Mouse (Mus musculus) lung, embryonic 14.5 days (tissue): Measurements from ENCODE around the gene Arhgef12. TPM values are rescaled to one million over a fixed set of nuclear protein-coding genes. Genes with fewer than 3 reads are reported as not detected.
A peak's percentile ranks its signal among the peaks of the same experiment; 100 is the strongest.

ENCODE experiments used
- ATAC-seq: fragments of 200-750 bp; cut with Nextera tagmentation; 2 replicates; pipeline ENCODE4 v1.8.0; 2017; ENCODE audit warnings: mild to moderate bottlenecking, moderate TSS enrichment, moderate library complexity; ENCODE audit not compliant: insufficient read depth
- DNase-seq: peaks from one replicate; pipeline ENCODE4 v3.0.0-alpha.2; 2015
- H3K27ac ChIP-seq: fragments of 300-500 bp; sonication (generic); 2 replicates; pipeline ENCODE4 v1.5.1; 2014; ENCODE audit warnings: low read depth, mild to moderate bottlenecking, moderate library complexity
- H3K27me3 ChIP-seq: fragments of 300-500 bp; sonication (generic); 2 replicates; pipeline ENCODE4 v1.6.1; 2014; ENCODE audit warnings: low read length, control low read depth; ENCODE audit not compliant: insufficient read depth
- H3K36me3 ChIP-seq: fragments of 300-500 bp; sonication (generic); 2 replicates; pipeline ENCODE4 v1.6.1; 2014; ENCODE audit warnings: control low read depth; ENCODE audit not compliant: insufficient read depth
- H3K4me1 ChIP-seq: fragments of 300-500 bp; sonication (generic); 2 replicates; pipeline ENCODE4 v1.6.1; 2014; ENCODE audit warnings: antibody characterized with exemption, control low read depth; ENCODE audit not compliant: insufficient read depth
- H3K4me2 ChIP-seq: fragments of 300-500 bp; sonication (generic); 2 replicates; pipeline ENCODE4 v1.6.1; 2014; ENCODE audit warnings: mild to moderate bottlenecking
- H3K4me3 ChIP-seq: fragments of 300-500 bp; sonication (generic); 2 replicates; pipeline ENCODE4 v1.5.1; 2014; ENCODE audit warnings: low read depth, low read length
- H3K9ac ChIP-seq: fragments of 300-500 bp; sonication (generic); 2 replicates; pipeline ENCODE4 v1.6.1; 2014
- H3K9me3 ChIP-seq: fragments of 300-500 bp; sonication (generic); 2 replicates; pipeline ENCODE4 v1.6.1; 2016; ENCODE audit warnings: low read depth, low read length, control low read depth
- CTCF ChIP-seq: IDR thresholded peaks from 2 replicates; pipeline ENCODE4 v1.5.1; 2016; ENCODE audit warnings: antibody characterized with exemption, low read depth
- WGBS: fragments of 180-500 bp; shearing (Covaris S2); extraction: QIAGEN DNeasy Blood & Tissue Kit; methylation state at CpG from one replicate; pipeline ENCODE4 v1.1.7; 2014; 5-methylcytosine and 5-hydroxymethylcytosine counted together
- polyA plus RNA-seq: library from polyadenylated mRNA; unstranded; fragments of >200 nt; fragmentation: Nextera tagmentation; extraction: Ambion mirVana; gene quantifications from 2 replicates; pipeline ENCODE4 v1.2.1, GENCODE M21; 2014

The Arhgef12 gene
- polyA plus RNA-seq, 1 experiment from 2014 or later, result 24.7 TPM

DNA sequence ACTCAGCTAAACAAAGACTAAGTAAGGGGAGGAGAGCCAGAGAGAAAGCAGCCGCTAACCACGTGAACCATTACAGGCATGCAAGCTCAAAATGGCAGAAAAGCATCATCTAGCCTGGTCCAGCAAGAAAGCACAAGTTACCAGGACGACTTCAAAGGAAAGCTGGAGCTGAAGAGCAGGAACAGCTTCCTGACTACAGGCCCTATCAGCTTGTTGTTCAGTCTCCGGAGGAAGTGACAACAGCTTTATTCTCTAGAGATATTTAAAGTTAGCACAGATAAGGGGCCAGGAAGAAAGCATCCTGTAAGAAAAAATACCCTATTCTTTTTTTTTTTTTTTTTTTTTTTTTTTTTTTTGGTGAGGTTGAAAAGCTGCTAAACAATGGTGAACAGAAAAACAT, 8.1 kb downstream of the Arhgef12 start:
- Histone ChIP-seq H3K4me2 (no peak overlapping the region), H3K36me3 (no peaks in the 10 kb centered on the region), H3K9me3 (no peaks in the 10 kb centered on the region), H3K27me3 (no peaks in the 10 kb centered on the region), H3K4me3 (no peak overlapping the region), H3K4me1 (peaks cover 10% of the 10 kb centered on the region), H3K9ac (no peak overlapping the region), H3K27ac (no peak overlapping the region)
- WGBS, result 48% methylated on average over 4 of the region's 4 CpGs
- DNase-seq (peak; percentile 24), ATAC-seq (no peak)
- no peak for TF ChIP-seq CTCF

DNA sequence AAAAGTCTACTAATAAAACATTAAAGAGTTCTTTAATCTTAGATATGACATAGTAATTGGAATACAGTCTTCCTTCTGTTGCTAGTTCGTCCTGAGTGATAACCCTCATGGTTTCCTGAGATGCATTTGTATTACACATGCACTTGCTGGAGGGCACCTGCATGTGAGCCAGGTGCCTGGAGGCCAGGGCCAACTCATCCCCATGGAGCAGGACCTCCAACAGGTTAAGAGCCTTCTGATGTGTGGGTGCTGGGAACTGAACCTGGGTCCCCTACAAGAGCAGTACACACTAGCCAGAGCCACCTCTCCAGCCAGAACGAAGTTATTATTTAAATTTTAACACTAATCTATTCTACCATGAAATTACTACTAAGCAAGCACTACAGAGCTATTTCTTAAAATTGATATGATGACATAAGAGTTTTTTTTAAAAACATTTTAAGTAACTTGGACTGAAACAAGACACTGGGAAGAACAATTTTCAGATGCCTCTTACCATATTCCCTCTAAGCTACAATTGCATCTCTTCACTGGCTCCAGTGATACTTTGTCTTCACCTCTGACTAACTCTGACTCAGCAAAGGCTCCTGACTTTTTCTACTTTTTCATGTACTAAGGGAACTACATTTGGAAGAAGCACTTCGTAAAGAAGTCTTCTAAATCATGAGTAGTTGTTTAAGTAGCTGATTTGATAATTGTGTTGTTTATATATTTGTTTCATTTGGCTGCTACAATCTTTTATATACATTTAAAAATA, 9.1 kb downstream of the Arhgef12 start:
- Histone ChIP-seq H3K9me3 (no peaks in the 10 kb centered on the region), H3K9ac (no peak overlapping the region), H3K36me3 (no peaks in the 10 kb centered on the region), H3K4me1 (peaks cover 2% of the 10 kb centered on the region), H3K27me3 (no peaks in the 10 kb centered on the region), H3K4me3 (no peak overlapping the region), H3K27ac (no peak overlapping the region), H3K4me2 (no peak overlapping the region)
- TF ChIP-seq CTCF, result no peak
- ATAC-seq (no peak), DNase-seq (no peak)
- WGBS, result 81% methylated on average over 3 of the region's 3 CpGs

DNA sequence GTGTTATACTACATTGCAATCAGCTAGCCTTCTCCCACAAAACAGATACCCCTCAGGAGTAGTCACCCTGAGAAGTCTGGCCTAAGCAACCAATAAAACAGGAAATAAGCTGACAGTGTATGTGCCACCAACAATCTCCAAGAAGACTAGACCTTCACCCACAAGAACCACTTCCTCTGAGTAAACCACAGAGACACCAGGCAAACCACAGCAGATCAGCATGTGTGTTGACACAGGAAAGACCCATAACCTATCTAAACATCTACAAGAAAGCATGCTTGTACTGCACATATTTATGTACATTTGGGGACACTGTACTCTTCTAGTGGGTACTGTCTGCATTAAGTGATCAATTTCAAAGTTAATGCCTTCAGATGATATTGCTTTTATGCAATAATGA, 10.7 kb downstream of the Arhgef12 start:
- H3K4me3 ChIP-seq, result no peak overlapping the region
- TF ChIP-seq CTCF, result no peak

DNA sequence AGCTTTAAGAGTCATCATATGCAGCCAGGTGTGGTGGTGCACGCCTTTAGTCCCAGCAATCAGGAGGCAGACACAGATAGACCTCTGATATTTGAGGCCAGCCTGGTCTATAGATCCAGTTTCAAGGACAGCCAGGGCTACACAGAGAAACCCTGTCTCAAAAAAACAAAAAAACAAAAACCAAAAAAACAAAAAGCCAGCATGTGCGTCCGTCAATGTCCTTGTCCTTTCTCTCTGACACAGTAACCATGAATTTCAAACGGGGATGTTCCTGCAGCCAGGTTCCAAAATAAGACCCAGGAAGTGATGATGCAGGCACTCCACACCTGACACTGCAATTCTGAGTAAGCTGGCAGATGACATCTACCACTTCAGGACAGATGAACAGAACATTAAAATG, 12.2 kb downstream of the Arhgef12 start:
- no peak overlapping the region for H3K4me2 ChIP-seq

More for the DNA sequence above, 10.7 kb downstream of the Arhgef12 start:
- H3K27me3 ChIP-seq, result no peaks in the 10 kb centered on the region
- H3K9me3 ChIP-seq, result no peaks in the 10 kb centered on the region
- H3K4me1 ChIP-seq, result no peaks in the 10 kb centered on the region
- DNase-seq, result no peak
- H3K36me3 ChIP-seq, result no peaks in the 10 kb centered on the region
- no peak overlapping the region for H3K9ac ChIP-seq
- no peak for ATAC-seq
- H3K27ac ChIP-seq, result no peak overlapping the region
- H3K4me2 ChIP-seq, result no peak overlapping the region

DNA sequence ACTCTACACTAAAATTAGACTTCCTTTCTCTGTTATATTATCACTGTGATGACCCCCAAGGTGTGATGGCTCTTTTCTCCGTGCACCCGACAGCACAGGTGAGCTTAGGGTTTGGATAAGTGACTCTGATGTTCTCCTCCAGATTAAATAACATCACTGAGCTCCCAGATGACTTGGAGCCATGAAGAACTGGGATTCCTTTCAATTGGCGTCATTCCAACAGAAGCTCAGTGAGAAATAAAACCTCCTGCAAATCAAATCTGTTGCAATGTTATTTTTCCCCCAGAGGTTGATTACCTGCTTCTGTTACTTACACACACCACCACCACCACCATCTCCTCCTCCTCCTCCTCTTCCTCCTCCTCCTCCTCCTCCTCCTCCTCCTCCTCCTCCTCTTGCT, 13.2 kb downstream of the Arhgef12 start:
- H3K27me3 ChIP-seq, result no peaks in the 10 kb centered on the region
- WGBS, result 45% methylated on average over 3 of the region's 3 CpGs
- no peak for TF ChIP-seq CTCF
- no peak overlapping the region for H3K4me3 ChIP-seq
- H3K9ac ChIP-seq, result no peak overlapping the region
- DNase-seq (peak; percentile 75), ATAC-seq (no peak)
- no peaks in the 10 kb centered on the region for H3K36me3 ChIP-seq
- no peaks in the 10 kb centered on the region for H3K9me3 ChIP-seq
- H3K4me2 ChIP-seq, result no peak overlapping the region
- no peaks in the 10 kb centered on the region for H3K4me1 ChIP-seq
- H3K27ac ChIP-seq, result no peak overlapping the region

More for the DNA sequence above, 12.2 kb downstream of the Arhgef12 start:
- H3K27me3 ChIP-seq, result no peaks in the 10 kb centered on the region
- DNase-seq (no peak), ATAC-seq (no peak)
- no peak overlapping the region for H3K27ac ChIP-seq
- H3K4me3 ChIP-seq, result no peak overlapping the region
- no peaks in the 10 kb centered on the region for H3K9me3 ChIP-seq
- no peak overlapping the region for H3K9ac ChIP-seq
- no peaks in the 10 kb centered on the region for H3K36me3 ChIP-seq
- 82% methylated on average over 4 of the region's 4 CpGs for WGBS
- H3K4me1 ChIP-seq, result no peaks in the 10 kb centered on the region
- no peak for TF ChIP-seq CTCF

DNA sequence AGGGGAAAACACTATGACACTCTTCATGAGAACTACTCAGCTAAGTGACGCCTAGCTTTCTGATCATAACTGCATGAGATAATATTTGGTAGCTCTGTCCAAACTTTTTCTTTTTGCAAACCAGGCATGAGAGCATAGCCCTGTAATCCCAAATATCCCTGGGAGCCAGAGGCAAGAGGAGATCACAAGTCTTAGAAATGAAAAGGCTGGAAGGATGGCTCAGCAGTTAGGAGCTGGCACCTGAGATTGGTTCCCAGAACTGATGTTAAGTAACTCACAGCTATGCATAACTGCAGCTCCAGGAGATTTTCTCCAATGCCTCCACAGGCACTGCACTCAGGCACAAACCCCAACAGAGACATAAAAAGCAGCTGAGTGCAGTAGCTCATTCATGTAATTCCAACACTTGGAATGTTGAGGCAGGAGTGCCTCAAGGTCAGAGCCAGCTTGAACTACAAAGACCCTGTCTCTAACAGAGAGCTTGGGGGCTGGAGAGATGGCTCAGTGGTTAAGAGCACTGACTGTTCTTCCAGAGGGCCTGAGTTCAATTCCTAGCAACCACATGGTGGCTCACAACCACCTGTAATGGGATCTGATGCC, 21.3 kb downstream of the Arhgef12 start:
- 72% methylated on average over 1 of the region's 1 CpGs for WGBS

DNA sequence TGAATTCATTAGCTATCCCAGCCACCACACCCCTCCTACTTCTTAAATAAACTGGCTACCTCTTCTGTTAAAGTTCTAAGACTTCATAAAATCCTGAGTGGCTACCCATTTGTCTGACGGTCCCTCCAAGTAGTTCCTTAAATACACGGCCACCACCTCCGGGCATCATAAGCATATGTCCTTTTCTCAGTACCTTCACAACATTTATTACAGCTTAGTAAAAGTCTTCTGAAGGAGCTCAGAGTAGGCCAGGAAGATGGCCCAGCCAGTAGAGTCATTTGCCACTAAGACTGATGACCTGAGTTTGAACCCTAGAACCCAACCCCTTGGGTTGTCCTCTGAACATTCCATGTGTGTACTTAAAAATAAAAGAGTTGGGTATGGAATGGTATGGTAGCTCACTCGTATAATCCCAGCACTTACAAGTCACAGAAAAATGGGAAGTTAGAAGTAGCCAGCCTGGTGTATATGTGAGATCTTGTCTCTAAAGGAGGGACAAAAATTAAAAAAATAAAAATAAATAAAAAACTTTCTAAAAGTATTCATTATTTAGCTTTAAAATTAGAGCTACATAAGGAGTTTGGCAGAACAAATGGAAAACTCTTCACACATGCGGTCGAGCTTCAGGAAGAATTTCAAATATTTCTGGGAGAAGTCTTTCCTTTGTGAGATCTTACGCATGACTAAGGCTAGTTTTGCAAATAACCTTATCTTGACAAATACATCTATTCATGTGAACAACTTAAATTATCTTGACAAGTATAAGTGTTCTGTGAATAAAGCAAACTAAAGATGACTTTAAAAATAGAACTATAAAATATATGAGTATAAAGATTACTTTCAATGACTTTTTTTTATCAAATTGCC, 22.3 kb downstream of the Arhgef12 start:
- no peaks in the 10 kb centered on the region for H3K9me3 ChIP-seq
- 49% methylated on average over 7 of the region's 7 CpGs for whole genome bisulfite sequencing
- no peak for TF ChIP-seq CTCF
- peak overlapping the region; percentile 82 for H3K27ac ChIP-seq
- ATAC-seq (no peak), DNase-seq (peak; percentile 59)
- 0 out of 2 replicates have a peak overlapping the region, but pooled peaks have one; percentile 23 for H3K4me2 ChIP-seq
- no peaks in the 10 kb centered on the region for H3K27me3 ChIP-seq
- H3K4me3 ChIP-seq, result no peak overlapping the region
- H3K4me1 ChIP-seq, result peaks cover 18% of the 10 kb centered on the region
- no peak overlapping the region for H3K9ac ChIP-seq
- no peaks in the 10 kb centered on the region for H3K36me3 ChIP-seq

More for the DNA sequence above, 21.3 kb downstream of the Arhgef12 start:
- H3K36me3 ChIP-seq, result no peaks in the 10 kb centered on the region
- TF ChIP-seq CTCF, result no peak
- no peaks in the 10 kb centered on the region for H3K27me3 ChIP-seq
- no peak overlapping the region for H3K9ac ChIP-seq
- H3K4me3 ChIP-seq, result no peak overlapping the region
- ATAC-seq (no peak), DNase-seq (no peak)
- peak overlapping the region; percentile 74 for H3K27ac ChIP-seq
- H3K9me3 ChIP-seq, result no peaks in the 10 kb centered on the region
- H3K4me2 ChIP-seq, result no peak overlapping the region
- H3K4me1 ChIP-seq, result peaks cover 13% of the 10 kb centered on the region
